Mouse (Mus musculus) embryonic facial prominence, embryonic 10.5 days (tissue): ENCODE data around the gene Ccdc142. TPM values are rescaled to one million over a fixed set of nuclear protein-coding genes. Genes with fewer than 3 reads are reported as not detected.

Source experiments
- DNase-seq: peaks from one replicate; pipeline ENCODE4 v3.0.0-alpha.2; 2017; ENCODE audit warnings: low spot score
- H3K27ac ChIP-seq: fragments of 300-500 bp; sonication (generic); replicated peaks from 2 replicates; pipeline ENCODE4 v1.5.1; 2016; ENCODE audit warnings: mild to moderate bottlenecking
- H3K27me3 ChIP-seq: fragments of 300-500 bp; sonication (generic); replicated peaks from 2 replicates; pipeline ENCODE4 v1.6.1; 2016; ENCODE audit warnings: low read depth, mild to moderate bottlenecking; ENCODE audit not compliant: poor library complexity, severe bottlenecking
- H3K36me3 ChIP-seq: fragments of 300-500 bp; sonication (generic); replicated peaks from 2 replicates; pipeline ENCODE4 v1.6.1; 2016; ENCODE audit warnings: mild to moderate bottlenecking, moderate library complexity
- H3K4me1 ChIP-seq: fragments of 300-500 bp; sonication (generic); 2 replicates; pipeline ENCODE4 v1.6.1; 2016
- H3K4me3 ChIP-seq: fragments of 300-500 bp; sonication (generic); 2 replicates; pipeline ENCODE4 v1.5.1; 2016; ENCODE audit warnings: mild to moderate bottlenecking, moderate library complexity
- H3K9me3 ChIP-seq: fragments of 300-500 bp; sonication (generic); 2 replicates; pipeline ENCODE4 v1.6.1; 2016; ENCODE audit warnings: mild to moderate bottlenecking
- WGBS: fragments of 180-500 bp; shearing (Covaris S2); methylation state at CpG from one replicate; pipeline ENCODE4 v1.1.7; 2016; 5-methylcytosine and 5-hydroxymethylcytosine counted together
- polyA plus RNA-seq: library from polyadenylated mRNA; unstranded; fragments of >200 nt; fragmentation: Nextera tagmentation; extraction: Ambion mirVana; gene quantifications from 2 replicates; pipeline ENCODE4 v1.2.1, GENCODE M21; 2016

Gene Ccdc142
- polyA plus RNA-seq, 1 experiment from 2014 or later, result 2.8 TPM

GRCm38 (mm10) chr6:83122961-83123360, 21.6 kb downstream of the Ccdc142 start:
- Histone ChIP-seq H3K27me3 (no peaks in the 10 kb centered on the region), H3K27ac (peak overlapping the region; percentile 99; the same call in 1 of the 2 replicates), H3K4me3 (peak overlapping the region; percentile 83), H3K4me1 (peaks cover 63% of the 10 kb centered on the region), H3K9me3 (no peaks in the 10 kb centered on the region), H3K36me3 (peaks cover 26% of the 10 kb centered on the region)
- no peak for DNase-seq
- WGBS, result 79% methylated on average over 5 of the region's 5 CpGs

GRCm38 (mm10) chr6:83124851-83125312, 23.5 kb downstream of the Ccdc142 start:
- DNase-seq, result peak; percentile 93
- under 1% methylated on average over 30 of the region's 30 CpGs for WGBS
- Histone ChIP-seq H3K36me3 (peaks cover 6% of the 10 kb centered on the region), H3K4me1 (peaks cover 47% of the 10 kb centered on the region), H3K27ac (peak overlapping the region; percentile 88), H3K9me3 (no peaks in the 10 kb centered on the region), H3K27me3 (no peaks in the 10 kb centered on the region), H3K4me3 (peak overlapping the region; percentile 83)

- Histone ChIP-seq H3K36me3 (0 out of 2 replicates have a peak, but pooled peaks cover 3% of the 10 kb centered on the region), H3K27ac (peak within 1 kb of the TSS; percentile 88), H3K4me1 (peaks cover 42% of the 10 kb centered on the region), H3K9me3 (no peaks in the 10 kb centered on the region), H3K4me3 (peak within 1 kb of the TSS; percentile 83), H3K27me3 (no peaks in the 10 kb centered on the region)
- no peak for DNase-seq
- WGBS, result 28% methylated on average over 5 of the region's 5 CpGs
Measured at GRCm38 (mm10) chr6:83125331-83125730, 23.9 kb downstream of the Ccdc142 start, which contains the start of gene Ino80b. TSS of gene Ino80b (minus strand) at chr6:83125431.

GRCm38 (mm10) chr6:83127419-83127818, 26.0 kb downstream of the Ccdc142 start:
- Histone ChIP-seq H3K4me3 (no peak overlapping the region), H3K4me1 (peaks cover 29% of the 10 kb centered on the region), H3K36me3 (0 out of 2 replicates have a peak, but pooled peaks cover 3% of the 10 kb centered on the region), H3K27ac (no peak overlapping the region), H3K27me3 (no peaks in the 10 kb centered on the region), H3K9me3 (no peaks in the 10 kb centered on the region)
- DNase-seq, result no peak
- WGBS, result 96% methylated on average over 5 of the region's 5 CpGs

GRCm38 (mm10) chr6:83131469-83132034, 30.2 kb downstream of the Ccdc142 start:
- Histone ChIP-seq H3K27me3 (peaks cover 14% of the 10 kb centered on the region), H3K9me3 (no peaks in the 10 kb centered on the region), H3K4me3 (no peak overlapping the region), H3K36me3 (no peaks in the 10 kb centered on the region; the same call in 1 of the 2 replicates), H3K4me1 (peaks cover 30% of the 10 kb centered on the region), H3K27ac (no peak overlapping the region)
- no peak for DNase-seq
- WGBS, result 84% methylated on average over 6 of the region's 6 CpGs

GRCm38 (mm10) chr6:83132176-83132919, 30.9 kb downstream of the Ccdc142 start:
- H3K4me3 ChIP-seq, result no peak overlapping the region
- H3K36me3 ChIP-seq, result no peaks in the 10 kb centered on the region; the same call in 1 of the 2 replicates
- WGBS, result 92% methylated on average over 9 of the region's 9 CpGs
- DNase-seq, result no peak
- H3K4me1 ChIP-seq, result peaks cover 38% of the 10 kb centered on the region
- H3K27ac ChIP-seq, result no peak overlapping the region
- no peaks in the 10 kb centered on the region for H3K9me3 ChIP-seq
- H3K27me3 ChIP-seq, result peaks cover 14% of the 10 kb centered on the region

- Histone ChIP-seq H3K27me3 (peaks cover 14% of the 10 kb centered on the region), H3K27ac (no peak overlapping the region), H3K9me3 (no peaks in the 10 kb centered on the region), H3K36me3 (no peaks in the 10 kb centered on the region; the same call in 1 of the 2 replicates), H3K4me3 (no peak overlapping the region), H3K4me1 (peaks cover 57% of the 10 kb centered on the region)
- DNase-seq, result no peak
- 71% methylated on average over 3 of the region's 3 CpGs for WGBS
Measured at GRCm38 (mm10) chr6:83134226-83134625, 32.8 kb downstream of the Ccdc142 start.

GRCm38 (mm10) chr6:83134951-83135513, 33.6 kb downstream of the Ccdc142 start, which contains the start of gene Rtkn:
TSS of gene Rtkn (plus strand) at chr6:83135463.
- DNase-seq, result no peak
- Histone ChIP-seq H3K9me3 (no peaks in the 10 kb centered on the region), H3K27ac (peak within 1 kb of the TSS; percentile 100), H3K36me3 (peaks cover 7% of the 10 kb centered on the region), H3K4me1 (peaks cover 65% of the 10 kb centered on the region), H3K27me3 (peaks cover 14% of the 10 kb centered on the region), H3K4me3 (peak within 1 kb of the TSS; percentile 80)
- WGBS, result 58% methylated on average over 7 of the region's 7 CpGs

- DNase-seq, result peak; percentile 54
- Histone ChIP-seq H3K27me3 (peaks cover 14% of the 10 kb centered on the region), H3K9me3 (no peaks in the 10 kb centered on the region), H3K4me1 (peaks cover 69% of the 10 kb centered on the region), H3K36me3 (peaks cover 8% of the 10 kb centered on the region), H3K27ac (peak overlapping the region; percentile 100), H3K4me3 (peak overlapping the region; percentile 80)
- 3% methylated on average over 37 of the region's 37 CpGs for WGBS
Measured at GRCm38 (mm10) chr6:83135571-83136161, 34.3 kb downstream of the Ccdc142 start.

GRCm38 (mm10) chr6:83136291-83136880, 35.0 kb downstream of the Ccdc142 start:
- Histone ChIP-seq H3K4me1 (peaks cover 76% of the 10 kb centered on the region), H3K27me3 (peaks cover 14% of the 10 kb centered on the region), H3K27ac (peak overlapping the region; percentile 100), H3K9me3 (no peaks in the 10 kb centered on the region), H3K36me3 (peaks cover 8% of the 10 kb centered on the region), H3K4me3 (peak overlapping the region; percentile 80)
- no peak for DNase-seq
- 10% methylated on average over 5 of the region's 5 CpGs for WGBS

GRCm38 (mm10) chr6:83136881-83137575, 35.6 kb downstream of the Ccdc142 start:
- Histone ChIP-seq H3K36me3 (peaks cover 8% of the 10 kb centered on the region), H3K4me1 (peaks cover 82% of the 10 kb centered on the region), H3K9me3 (no peaks in the 10 kb centered on the region), H3K27ac (peak overlapping the region; percentile 100), H3K4me3 (peak overlapping the region; percentile 80), H3K27me3 (peaks cover 20% of the 10 kb centered on the region)
- under 1% methylated on average over 26 of the region's 26 CpGs for WGBS
- peak; percentile 90 for DNase-seq
